34 mouse cellular contexts compared by ENCODE assay signal in the genomic region with DNA sequence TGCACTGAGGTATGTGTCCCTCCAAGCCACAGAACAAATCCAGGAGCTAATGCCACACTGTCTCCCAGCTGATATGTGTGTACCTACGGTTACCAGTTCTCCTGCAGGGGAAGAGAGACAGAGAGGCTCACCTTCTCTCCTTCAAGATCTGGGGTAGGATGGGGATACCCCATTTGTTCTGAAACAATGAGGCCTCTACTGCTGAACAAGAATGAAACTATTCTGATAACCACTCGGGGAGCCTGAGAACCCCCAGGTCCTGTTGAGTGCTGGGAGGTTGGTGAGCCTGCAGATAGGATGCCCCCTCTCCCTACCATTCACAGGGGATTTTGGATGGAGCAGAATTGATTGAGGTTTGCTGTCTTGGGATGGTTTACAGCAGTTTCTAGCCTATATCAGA. TPM values are rescaled to one million over a fixed set of nuclear protein-coding genes. Genes with fewer than 3 reads are reported as not detected.
"Had no signal": no experiment of that assay in that cellular context is flagged by ENCODE, and none has a peak within 500 bp of the region (broad histone marks: within the 10 kb centered on the region; RNA-seq: fewer than 3 reads in every experiment).

No protein-coding gene starts in this region.

- DNase-seq: gastrocnemius, adult 2 months; gastrocnemius, postnatal 10 days; gastrocnemius, postnatal 25 days; heart, adult 11 months; heart, adult 2 months; heart, postnatal 14 days; heart, postnatal 36 days; kidney, adult 18-20 months; kidney, adult 8-10 months; kidney, postnatal 10 days; kidney, postnatal 25 days; kidney, postnatal 4 days; layer of hippocampus, postnatal 36 days; left cerebral cortex, postnatal 4 days had no signal

- H3K9me3 ChIP-seq: heart, embryonic 13.5 days; heart, embryonic 15.5 days; hindbrain, embryonic 13.5 days; hindbrain, embryonic 15.5 days; intestine, embryonic 15.5 days; limb, embryonic 13.5 days; limb, embryonic 15.5 days; liver, embryonic 12.5 days had no signal

- ATAC-seq: hindbrain, postnatal 0 days; inflammation-experienced regulatory T-cells, adult 6 months; intestine, embryonic 15.5 days; intestine, postnatal 0 days; liver, embryonic 12.5 days had no signal

- H3K27me3 ChIP-seq: heart, embryonic 15.5 days; hindbrain, embryonic 13.5 days; hindbrain, embryonic 15.5 days; intestine, embryonic 15.5 days; limb, embryonic 13.5 days; limb, embryonic 15.5 days had no signal

- H3K4me2 ChIP-seq: heart, embryonic 11.5 days; heart, embryonic 13.5 days; heart, embryonic 15.5 days; hindbrain, embryonic 13.5 days; hindbrain, embryonic 15.5 days; intestine, embryonic 15.5 days; limb, embryonic 13.5 days; limb, embryonic 15.5 days; liver, embryonic 12.5 days had no signal

- H3K36me3 ChIP-seq: heart, embryonic 15.5 days; hindbrain, embryonic 15.5 days had no signal

- H3K27ac ChIP-seq: gastrocnemius, adult 2 months; heart, adult 2 months; heart, embryonic 13.5 days; heart, embryonic 15.5 days; hindbrain, embryonic 13.5 days; hindbrain, embryonic 15.5 days; hindbrain, postnatal 0 days; intestine, embryonic 15.5 days; layer of hippocampus, adult 2 months; limb, embryonic 13.5 days; limb, embryonic 15.5 days; liver, embryonic 12.5 days had no signal

- H3K9ac ChIP-seq: heart, embryonic 13.5 days; heart, embryonic 15.5 days; hindbrain, embryonic 13.5 days; hindbrain, embryonic 15.5 days; intestine, embryonic 15.5 days; limb, embryonic 13.5 days; limb, embryonic 15.5 days; liver, embryonic 12.5 days had no signal

- H3K4me3 ChIP-seq: gastrocnemius, adult 2 months; heart, adult 2 months; heart, embryonic 13.5 days; heart, embryonic 15.5 days; hindbrain, embryonic 13.5 days; hindbrain, embryonic 15.5 days; intestine, embryonic 15.5 days; layer of hippocampus, adult 2 months; limb, embryonic 13.5 days; limb, embryonic 15.5 days; liver, embryonic 12.5 days had no signal

- H3K4me1 ChIP-seq: hindbrain, embryonic 15.5 days had no signal

RNA-seq across cellular contexts. Expression of gene Rab25, which starts 28.0 kb away (rescaled TPM):
- total RNA-seq: gastrocnemius, adult 2 months; gastrocnemius, postnatal 10 days; gastrocnemius, postnatal 25 days; heart, adult 2 months; heart, postnatal 36 days; hematopoietic stem cell, adult 5-6 weeks; hindbrain, postnatal 0 days; layer of hippocampus, adult 2 months; layer of hippocampus, postnatal 14 days; left cerebral cortex, adult 18-20 months; left cerebral cortex, adult 8-10 months; left cerebral cortex, postnatal 10 days; left cerebral cortex, postnatal 25 days had no signal
- polyA plus RNA-seq: heart, embryonic 11.5 days; heart, postnatal 0 days; hindbrain, embryonic 13.5 days; inflammation-experienced regulatory T-cells, adult 6 months had no signal
